Mouse (Mus musculus): ENCODE data around the gene Olfr1499. TPM values are rescaled to one million over a fixed set of nuclear protein-coding genes. Genes with fewer than 3 reads are reported as not detected.
"Not testable (repeated sequence)": the region's sequence is repeated elsewhere in the genome, so short reads cannot be mapped to it uniquely, and the experiment has no call there.

The Olfr1499 gene
- polyA plus RNA-seq (2015; fragmentation: Nextera tagmentation; extraction: Ambion mirVana), result not detected in 2 replicates

GRCm38 (mm10) chr19:13819347-13819746, at the start of gene Olfr1499:
Gene Olfr1499 (minus strand): TSS chr19:13819447.
- no peaks in the 10 kb centered on the region for H3K27me3 ChIP-seq (replicated peaks)
- H3K9ac ChIP-seq, result no peak within 1 kb of the TSS
- H3K4me2 ChIP-seq, result no peak within 1 kb of the TSS
- H3K4me1 ChIP-seq, result no peaks in the 10 kb centered on the region
- no peak for ATAC-seq (ENCODE audit: extremely low read depth, insufficient number of reproducible peaks, low FRiP score, low TSS enrichment)
- H3K27ac ChIP-seq (replicated peaks), result no peak within 1 kb of the TSS
- no peaks in the 10 kb centered on the region for H3K36me3 ChIP-seq
- H3K9me3 ChIP-seq, result no peaks in the 10 kb centered on the region
- no peak within 1 kb of the TSS for H3K4me3 ChIP-seq

DNA sequence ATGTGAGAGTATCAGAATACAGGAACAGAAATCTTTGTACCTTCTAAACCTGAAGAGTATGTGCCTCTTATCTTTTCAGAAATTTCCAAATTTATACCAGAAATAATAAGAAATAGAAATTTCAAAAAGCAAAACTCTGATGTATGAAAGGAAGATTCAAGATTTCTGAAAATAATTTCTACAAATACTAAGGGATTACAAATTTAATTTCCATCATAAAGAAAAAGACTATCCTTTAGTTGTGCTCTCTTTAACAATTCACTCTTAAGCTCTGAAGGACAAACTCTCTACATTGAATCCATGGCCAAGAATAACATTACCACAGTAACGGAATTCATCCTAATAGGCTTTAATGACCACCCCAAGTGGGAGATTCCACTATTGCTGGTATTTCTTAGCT, 42.2 kb upstream of the Olfr1499 start, which contains the start of gene Olfr1502:
Gene Olfr1502 (plus strand): TSS at position 301 of the 400 bp plus-strand sequence.
- H3K9ac ChIP-seq, result no peak within 1 kb of the TSS
- 61% methylated on average over 1 of the region's 1 CpGs for WGBS
- H3K4me3 ChIP-seq, result no peak within 1 kb of the TSS

DNA sequence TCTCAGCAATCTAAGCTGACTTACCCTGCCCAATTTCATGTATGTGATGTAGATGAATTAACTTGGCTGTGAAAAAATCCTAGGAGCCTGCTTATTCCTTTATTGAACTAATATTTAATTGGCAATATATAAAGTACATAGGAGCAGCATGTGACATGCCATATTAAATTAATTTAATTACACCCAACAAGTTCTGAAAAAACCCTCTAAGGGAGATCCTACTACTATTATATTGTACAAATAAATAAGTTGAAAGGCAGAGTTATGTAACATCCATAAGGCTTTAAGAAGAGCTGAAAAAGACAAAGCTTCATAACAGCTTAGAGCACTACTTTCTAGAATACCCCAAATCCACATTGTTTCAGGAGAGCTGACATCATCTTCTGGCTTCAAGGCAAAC, 31.3 kb upstream of the Olfr1499 start, which contains the start of gene Olfr1501:
Gene Olfr1501 (minus strand): TSS at position 101 of the 400 bp plus-strand sequence.
- not testable (repeated sequence) for H3K4me3 ChIP-seq

More for the DNA sequence above, 42.2 kb upstream of the Olfr1499 start, which contains the start of gene Olfr1502:
- H3K9me3 ChIP-seq, result no peaks in the 10 kb centered on the region
- H3K4me2 ChIP-seq, result no peak within 1 kb of the TSS
- H3K36me3 ChIP-seq, result no peaks in the 10 kb centered on the region
- no peak within 1 kb of the TSS for H3K27ac ChIP-seq (replicated peaks)
- no peaks in the 10 kb centered on the region for H3K27me3 ChIP-seq (replicated peaks)
- no peak for ATAC-seq (ENCODE audit: extremely low read depth, insufficient number of reproducible peaks, low FRiP score, low TSS enrichment)
- no peaks in the 10 kb centered on the region for H3K4me1 ChIP-seq

GRCm38 (mm10) chr19:13830388-13830787, 11.1 kb upstream of the Olfr1499 start, which contains the start of gene Olfr1500:
Gene Olfr1500 (minus strand): TSS chr19:13830488.
- H3K4me1 ChIP-seq, result no peaks in the 10 kb centered on the region
- H3K9me3 ChIP-seq, result no peaks in the 10 kb centered on the region
- H3K36me3 ChIP-seq, result no peaks in the 10 kb centered on the region
- H3K27me3 ChIP-seq (replicated peaks), result no peaks in the 10 kb centered on the region
- H3K27ac ChIP-seq (replicated peaks), result no peak within 1 kb of the TSS
- no peak within 1 kb of the TSS for H3K4me2 ChIP-seq
- no peak for ATAC-seq (ENCODE audit: extremely low read depth, insufficient number of reproducible peaks, low FRiP score, low TSS enrichment)
- H3K4me3 ChIP-seq, result no peak within 1 kb of the TSS
- H3K9ac ChIP-seq, result no peak within 1 kb of the TSS

More for the DNA sequence above, 31.3 kb upstream of the Olfr1499 start, which contains the start of gene Olfr1501:
- H3K27me3 ChIP-seq (replicated peaks); ATAC-seq (ENCODE audit: extremely low read depth, insufficient number of reproducible peaks, low FRiP score, low TSS enrichment); H3K9me3 ChIP-seq; H3K36me3 ChIP-seq; H3K4me1 ChIP-seq; H3K4me2 ChIP-seq; H3K9ac ChIP-seq; H3K27ac ChIP-seq (replicated peaks): not testable (repeated sequence)

GRCm38 (mm10) chr19:13828447-13828846, 9.2 kb upstream of the Olfr1499 start:
- Histone ChIP-seq H3K9ac (no peak overlapping the region), H3K4me2 (no peak overlapping the region), H3K9me3 (no peaks in the 10 kb centered on the region), H3K4me3 (no peak overlapping the region), H3K36me3 (no peaks in the 10 kb centered on the region), H3K4me1 (no peaks in the 10 kb centered on the region), H3K27me3 (replicated peaks) (no peaks in the 10 kb centered on the region), H3K27ac (replicated peaks) (no peak overlapping the region)
- WGBS, result 65% methylated on average over 3 of the region's 3 CpGs
- no peak for ATAC-seq (ENCODE audit: extremely low read depth, insufficient number of reproducible peaks, low FRiP score, low TSS enrichment)

GRCm38 (mm10) chr19:13820847-13821246, 1.6 kb upstream of the Olfr1499 start:
- WGBS, result 43% methylated on average over 5 of the region's 5 CpGs
- H3K4me3 ChIP-seq, result no peak overlapping the region
- H3K36me3 ChIP-seq, result no peaks in the 10 kb centered on the region
- no peak overlapping the region for H3K27ac ChIP-seq (replicated peaks)
- no peaks in the 10 kb centered on the region for H3K27me3 ChIP-seq (replicated peaks)
- no peaks in the 10 kb centered on the region for H3K4me1 ChIP-seq
- H3K4me2 ChIP-seq, result no peak overlapping the region
- no peaks in the 10 kb centered on the region for H3K9me3 ChIP-seq
- no peak for ATAC-seq (ENCODE audit: extremely low read depth, insufficient number of reproducible peaks, low FRiP score, low TSS enrichment)
- H3K9ac ChIP-seq, result no peak overlapping the region

GRCm38 (mm10) chr19:13818827-13819226, 420 bp downstream of the Olfr1499 start:
- H3K9me3 ChIP-seq, result no peaks in the 10 kb centered on the region
- no peaks in the 10 kb centered on the region for H3K27me3 ChIP-seq (replicated peaks)
- WGBS, result 26% methylated on average over 5 of the region's 5 CpGs
- H3K4me1 ChIP-seq, result no peaks in the 10 kb centered on the region
- no peak for ATAC-seq (ENCODE audit: extremely low read depth, insufficient number of reproducible peaks, low FRiP score, low TSS enrichment)
- H3K27ac ChIP-seq (replicated peaks), result no peak overlapping the region
- H3K4me3 ChIP-seq, result no peak overlapping the region
- no peak overlapping the region for H3K9ac ChIP-seq
- H3K4me2 ChIP-seq, result no peak overlapping the region
- H3K36me3 ChIP-seq, result no peaks in the 10 kb centered on the region

- Histone ChIP-seq H3K27ac (replicated peaks) (no peak overlapping the region), H3K4me2 (no peak overlapping the region), H3K4me1 (no peaks in the 10 kb centered on the region), H3K4me3 (no peak overlapping the region), H3K36me3 (no peaks in the 10 kb centered on the region), H3K9ac (no peak overlapping the region), H3K27me3 (replicated peaks) (no peaks in the 10 kb centered on the region), H3K9me3 (no peaks in the 10 kb centered on the region)
- no peak for ATAC-seq (ENCODE audit: extremely low read depth, insufficient number of reproducible peaks, low FRiP score, low TSS enrichment)
- WGBS, result 48% methylated on average over 2 of the region's 2 CpGs
Measured at GRCm38 (mm10) chr19:13812823-13813222, 6.4 kb downstream of the Olfr1499 start.

DNA sequence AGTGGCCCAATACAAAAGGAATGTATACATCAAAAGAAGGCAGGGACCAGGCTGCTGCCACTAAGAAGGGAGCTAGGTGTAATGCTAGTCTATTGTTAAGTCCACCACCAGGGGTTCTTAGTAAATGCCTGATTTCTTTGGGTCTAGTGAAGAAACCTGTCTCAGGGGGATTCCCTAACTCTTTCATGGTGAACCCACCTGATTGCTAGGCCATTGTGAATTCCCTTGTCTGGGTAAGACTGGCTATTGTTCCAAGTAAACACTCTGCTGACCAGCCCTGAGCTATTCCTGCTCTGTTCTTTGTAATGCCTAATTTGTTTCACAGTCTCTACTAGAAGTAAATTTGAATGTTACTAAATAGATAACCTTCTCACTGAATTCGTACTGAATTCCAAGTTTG, 13.8 kb downstream of the Olfr1499 start:
- H3K4me2 ChIP-seq; ATAC-seq (ENCODE audit: extremely low read depth, insufficient number of reproducible peaks, low FRiP score, low TSS enrichment); H3K4me1 ChIP-seq; H3K36me3 ChIP-seq; H3K4me3 ChIP-seq; H3K9ac ChIP-seq; H3K9me3 ChIP-seq; H3K27me3 ChIP-seq (replicated peaks); H3K27ac ChIP-seq (replicated peaks): not testable (repeated sequence)
- 55% methylated on average over 1 of the region's 1 CpGs for WGBS

DNA sequence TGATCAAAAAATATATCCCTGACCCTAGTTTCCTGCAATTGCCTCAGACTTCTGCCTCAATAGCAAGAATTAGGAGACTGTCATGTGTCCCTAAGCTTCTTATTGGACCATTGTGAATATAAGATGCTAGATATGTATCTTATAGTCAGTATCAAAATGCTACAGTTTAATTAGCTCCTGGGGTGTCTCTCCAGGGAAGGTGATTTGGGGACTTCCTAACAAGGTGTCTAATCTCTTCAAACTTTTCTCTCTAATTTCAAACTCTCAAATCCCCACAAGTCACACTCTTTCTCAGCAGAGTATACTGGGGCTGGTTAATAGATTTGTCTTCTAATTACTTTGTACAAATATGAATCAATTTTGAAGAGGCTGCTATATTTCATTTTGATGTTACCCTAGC, 21.1 kb downstream of the Olfr1499 start, which contains the start of gene Olfr1497:
Gene Olfr1497 (minus strand): TSS at position 101 of the 400 bp plus-strand sequence.
- Histone ChIP-seq H3K4me1 (no peaks in the 10 kb centered on the region), H3K27ac (replicated peaks) (no peak within 1 kb of the TSS), H3K9ac (no peak within 1 kb of the TSS), H3K4me2 (no peak within 1 kb of the TSS), H3K4me3 (no peak within 1 kb of the TSS), H3K9me3 (no peaks in the 10 kb centered on the region), H3K27me3 (replicated peaks) (no peaks in the 10 kb centered on the region), H3K36me3 (no peaks in the 10 kb centered on the region)
- ATAC-seq (ENCODE audit: extremely low read depth, insufficient number of reproducible peaks, low FRiP score, low TSS enrichment), result no peak

- no peak within 1 kb of the TSS for H3K9ac ChIP-seq
- H3K4me2 ChIP-seq, result no peak within 1 kb of the TSS
- no peak within 1 kb of the TSS for H3K4me3 ChIP-seq
- H3K4me1 ChIP-seq, result no peaks in the 10 kb centered on the region
- no peaks in the 10 kb centered on the region for H3K9me3 ChIP-seq
- 58% methylated on average over 1 of the region's 1 CpGs for WGBS
- no peak within 1 kb of the TSS for H3K27ac ChIP-seq (replicated peaks)
- no peak for ATAC-seq (ENCODE audit: extremely low read depth, insufficient number of reproducible peaks, low FRiP score, low TSS enrichment)
- no peaks in the 10 kb centered on the region for H3K27me3 ChIP-seq (replicated peaks)
- H3K36me3 ChIP-seq, result no peaks in the 10 kb centered on the region
Measured at GRCm38 (mm10) chr19:13777578-13777977, 41.7 kb downstream of the Olfr1499 start, which contains the start of gene Olfr1496. Gene Olfr1496 (plus strand): TSS chr19:13777878.

DNA sequence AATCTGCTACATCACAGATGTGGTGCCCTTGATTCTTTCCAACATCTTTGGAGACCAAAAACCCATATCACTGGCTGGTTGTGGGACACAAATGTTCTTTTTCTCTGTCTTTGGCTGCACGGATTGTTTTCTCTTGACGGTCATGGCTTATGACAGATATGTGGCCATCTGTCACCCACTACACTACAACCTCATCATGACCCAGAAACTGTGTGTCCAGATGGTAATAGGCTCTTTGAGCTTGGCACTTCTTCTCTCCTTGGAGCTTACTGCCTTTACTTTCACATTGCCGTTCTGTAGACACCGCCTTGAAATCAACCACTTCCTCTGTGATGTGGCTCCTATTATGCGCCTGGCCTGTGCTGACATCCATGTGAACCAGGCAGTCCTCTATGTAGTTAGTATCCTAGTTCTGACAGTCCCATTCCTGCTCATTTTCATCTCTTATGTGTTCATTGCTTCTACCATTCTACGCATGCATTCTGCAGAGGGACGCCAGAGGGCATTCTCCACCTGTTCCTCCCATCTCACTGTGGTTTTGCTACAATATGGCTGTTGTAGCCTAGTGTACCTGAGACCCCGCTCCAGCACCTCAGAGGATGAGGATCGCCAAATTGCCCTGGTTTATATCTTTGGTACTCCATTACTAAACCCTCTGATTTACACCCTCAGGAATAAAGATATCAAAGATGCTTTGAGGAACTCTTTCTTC, 50.5 kb downstream of the Olfr1499 start:
- Histone ChIP-seq H3K4me1 (no peaks in the 10 kb centered on the region), H3K4me3 (no peak overlapping the region), H3K27ac (replicated peaks) (no peak overlapping the region), H3K9me3 (peaks cover 6% of the 10 kb centered on the region; the same call in 1 of the 2 replicates), H3K4me2 (no peak overlapping the region), H3K9ac (no peak overlapping the region), H3K36me3 (no peaks in the 10 kb centered on the region), H3K27me3 (replicated peaks) (no peaks in the 10 kb centered on the region)
- ATAC-seq (ENCODE audit: extremely low read depth, insufficient number of reproducible peaks, low FRiP score, low TSS enrichment), result no peak
- WGBS, result 81% methylated on average over 9 of the region's 9 CpGs
